Mouse (Mus musculus) liver, embryonic 14.5 days (tissue): ENCODE results near the gene Gabrd.
"Not testable (repeated sequence)": the region's sequence is repeated elsewhere in the genome, so short reads cannot be mapped to it uniquely, and the experiment has no call there.

Experiments
- CTCF ChIP-seq: IDR thresholded peaks from 2 replicates; pipeline ENCODE4 v1.5.1; 2016; ENCODE audit warnings: antibody characterized with exemption, low read depth, control low read depth
- EP300 ChIP-seq: IDR thresholded peaks from 2 replicates; pipeline ENCODE4 v1.6.1; 2016; ENCODE audit warnings: antibody characterized with exemption, low read depth

GRCm38 (mm10) chr4:155421412-155422370 lies 23.8 kb upstream of the Gabrd start:
- not testable (repeated sequence) for TF ChIP-seq EP300, CTCF
